Mouse (Mus musculus) CH12.LX (cell line): ENCODE measurements around the gene Il1rl2. TPM values are rescaled to one million over a fixed set of nuclear protein-coding genes. Genes with fewer than 3 reads are reported as not detected.
A peak's percentile ranks its signal among the peaks of the same experiment; 100 is the strongest.

ENCODE experiments used
- DNase-seq: peaks from one replicate; pipeline ENCODE4 v3.0.0-alpha.2; 2013; ENCODE audit errors: extremely low read depth
- H3K27ac ChIP-seq: 2 replicates; pipeline ENCODE4 v1.5.1; 2012; ENCODE audit warnings: low read depth, mild to moderate bottlenecking, control low read depth, moderate library complexity; ENCODE audit not compliant: insufficient read depth
- H3K27me3 ChIP-seq: replicated peaks from 2 replicates; pipeline ENCODE3; 2012; ENCODE audit warnings: inconsistent platforms
- H3K36me3 ChIP-seq, 2 experiments: replicated peaks in 1 of 2; 2 replicates each; pipeline versions ENCODE3 to v1.6.1; 2012; ENCODE audit warnings: inconsistent platforms in 1 of 2, low read length in 1 of 2, mild to moderate bottlenecking in 1 of 2, mixed read lengths in 1 of 2, moderate library complexity in 1 of 2; ENCODE audit not compliant: control insufficient read depth in 1 of 2, insufficient read depth in 1 of 2
- H3K4me1 ChIP-seq, 2 experiments: 2 replicates each; pipeline ENCODE4 v1.6.1; 2012; ENCODE audit warnings: inconsistent platforms in 1 of 2, moderate library complexity in 1 of 2; ENCODE audit not compliant: insufficient read depth in 2 of 2, control insufficient read depth in 1 of 2
- H3K4me2 ChIP-seq: 2 replicates; pipeline ENCODE4 v1.6.1; 2012; ENCODE audit warnings: low read depth, mild to moderate bottlenecking, control low read depth; ENCODE audit not compliant: poor library complexity, insufficient read depth, severe bottlenecking
- H3K4me3 ChIP-seq, 3 experiments: fragments of 150-350 bp in 1 of 3; sonication (generic) in 1 of 3; replicated peaks in 1 of 3; 2 replicates each; pipeline versions ENCODE3 to v1.5.1; 2011 to 2012; ENCODE audit warnings: low read depth in 2 of 3, low read length in 2 of 3, mild to moderate bottlenecking in 2 of 3, moderate library complexity in 2 of 3, control low read depth in 1 of 3, improper control_type of control experiment in 1 of 3, inconsistent platforms in 1 of 3, mixed read lengths in 1 of 3; ENCODE audit not compliant: poor library complexity in 1 of 3
- H3K79me2 ChIP-seq: replicated peaks from 2 replicates; pipeline ENCODE4 v1.6.1; 2012; ENCODE audit warnings: mild to moderate bottlenecking, moderate library complexity; ENCODE audit not compliant: control insufficient read depth, poor library complexity, insufficient read depth, severe bottlenecking; ENCODE audit errors: extremely low read depth
- H3K9ac ChIP-seq: 2 replicates; pipeline ENCODE4 v1.6.1; 2012; ENCODE audit warnings: low read depth, mild to moderate bottlenecking, control low read depth, moderate library complexity; ENCODE audit not compliant: insufficient read depth
- H3K9me3 ChIP-seq: replicated peaks from 2 replicates; pipeline ENCODE3; 2012; ENCODE audit warnings: low read length, inconsistent platforms, mixed read lengths
- BHLHE40 ChIP-seq: IDR thresholded peaks from 2 replicates; pipeline ENCODE4 v1.6.1; 2011; ENCODE audit warnings: mild to moderate bottlenecking, low read depth, low read length, improper control_type of control experiment
- CHD1 ChIP-seq: IDR thresholded peaks from 2 replicates; pipeline ENCODE4 v1.6.1; 2012; ENCODE audit warnings: low read depth, low read length, improper control_type of control experiment, inconsistent platforms
- CHD2 ChIP-seq: IDR thresholded peaks from 2 replicates; pipeline ENCODE4 v1.6.1; 2011; ENCODE audit warnings: low read length, improper control_type of control experiment
- ELF1 ChIP-seq: IDR thresholded peaks from 2 replicates; pipeline ENCODE4 v1.6.1; 2014; ENCODE audit warnings: low read depth, mild to moderate bottlenecking, inconsistent platforms, low read length, improper control_type of control experiment
- IRF4 ChIP-seq: IDR thresholded peaks from 2 replicates; pipeline ENCODE4 v1.6.1; 2014; ENCODE audit warnings: low read depth, mild to moderate bottlenecking, inconsistent platforms, low read length, improper control_type of control experiment
- JUND ChIP-seq: conservative IDR thresholded peaks from 2 replicates; pipeline ENCODE4 v1.6.1; 2011; ENCODE audit warnings: low read depth, low read length, improper control_type of control experiment
- KAT2A ChIP-seq: IDR thresholded peaks from 2 replicates; pipeline ENCODE4 v1.6.1; 2012; ENCODE audit warnings: low read length, improper control_type of control experiment, inconsistent platforms; ENCODE audit not compliant: insufficient replicate concordance
- MAFK ChIP-seq: IDR thresholded peaks from 2 replicates; pipeline ENCODE4 v1.6.1; 2011; ENCODE audit warnings: low read length, improper control_type of control experiment; ENCODE audit not compliant: insufficient replicate concordance
- MAX ChIP-seq: IDR thresholded peaks from 2 replicates; pipeline ENCODE4 v1.6.1; 2011; ENCODE audit warnings: low read length, improper control_type of control experiment
- MAZ ChIP-seq: IDR thresholded peaks from 2 replicates; pipeline ENCODE4 v1.6.1; 2012; ENCODE audit warnings: low read depth, mild to moderate bottlenecking, inconsistent platforms, low read length, improper control_type of control experiment, moderate library complexity
- MEF2A ChIP-seq: IDR thresholded peaks from 2 replicates; pipeline ENCODE4 v1.6.1; 2014; ENCODE audit warnings: low read depth, mild to moderate bottlenecking, inconsistent platforms, low read length, improper control_type of control experiment, borderline replicate concordance
- MYC ChIP-seq: IDR thresholded peaks from 2 replicates; pipeline ENCODE4 v1.6.1; 2011; ENCODE audit warnings: low read depth, mild to moderate bottlenecking, improper control_type of control experiment, low read length
- NRF1 ChIP-seq: IDR thresholded peaks from 2 replicates; pipeline ENCODE4 v1.6.1; 2014; ENCODE audit warnings: low read depth, mild to moderate bottlenecking, inconsistent platforms, low read length, improper control_type of control experiment, moderate library complexity
- PAX5 ChIP-seq: IDR thresholded peaks from 2 replicates; pipeline ENCODE4 v1.6.1; 2012; ENCODE audit warnings: low read length, inconsistent platforms, mixed read lengths
- POLR2AphosphoS2 ChIP-seq: IDR thresholded peaks from 2 replicates; pipeline ENCODE4 v1.6.1; 2011; ENCODE audit warnings: low read depth, low read length, improper control_type of control experiment
- RAD21 ChIP-seq: IDR thresholded peaks from 2 replicates; pipeline ENCODE4 v1.6.1; 2011; ENCODE audit warnings: low read depth, mild to moderate bottlenecking, low read length, improper control_type of control experiment, moderate library complexity
- RCOR1 ChIP-seq: conservative IDR thresholded peaks from 2 replicates; pipeline ENCODE4 v1.6.1; 2012; ENCODE audit warnings: low read depth, mild to moderate bottlenecking, inconsistent platforms, low read length, improper control_type of control experiment
- SIN3A ChIP-seq: IDR thresholded peaks from 2 replicates; pipeline ENCODE4 v1.6.1; 2012; ENCODE audit warnings: low read length, improper control_type of control experiment, inconsistent platforms
- SMC3 ChIP-seq: IDR thresholded peaks from 2 replicates; pipeline ENCODE4 v1.6.1; 2011; ENCODE audit warnings: low read depth, low read length, improper control_type of control experiment
- USF2 ChIP-seq: conservative IDR thresholded peaks from 2 replicates; pipeline ENCODE4 v1.6.1; 2011; ENCODE audit warnings: low read depth, low read length, improper control_type of control experiment
- ZC3H11A ChIP-seq: IDR thresholded peaks from 2 replicates; pipeline ENCODE4 v1.6.1; 2012; ENCODE audit warnings: low read depth, mild to moderate bottlenecking, inconsistent platforms, low read length, improper control_type of control experiment
- ZKSCAN1 ChIP-seq: IDR thresholded peaks from 2 replicates; pipeline ENCODE4 v1.6.1; 2012; ENCODE audit warnings: low read depth, inconsistent platforms, low read length, improper control_type of control experiment, borderline replicate concordance
- ZMIZ1 ChIP-seq: IDR thresholded peaks from 2 replicates; pipeline ENCODE4 v1.6.1; 2012; ENCODE audit warnings: low read depth, mild to moderate bottlenecking, inconsistent platforms, low read length, improper control_type of control experiment
- ZNF384 ChIP-seq: IDR thresholded peaks from 2 replicates; pipeline ENCODE4 v1.6.1; 2012; ENCODE audit warnings: low read depth, low read length, improper control_type of control experiment, inconsistent platforms
- dilution Hi-C: fragments of 300-500 bp; cut with MboI; formaldehyde crosslinking; loops from 2 replicates; pipeline ENCODE4 v1.14.3; 2020; ENCODE audit warnings: low sequenced_read_pairs; ENCODE audit not compliant: extremely low pct_unique_long_range_greater_than_20kb, extremely low pct_ligation_motif_present
- in situ Hi-C: fragments of 300-500 bp; cut with MboI; formaldehyde crosslinking; loops from 3 replicates; pipeline ENCODE4 v1.14.3; 2019; ENCODE audit warnings: low sequenced_read_pairs, low pct_ligation_motif_present, low pct_unique_long_range_greater_than_20kb, mixed read lengths
- polyA plus RNA-seq: library from polyadenylated mRNA; unstranded; fragments of >175 nt; gene quantifications from 2 replicates; pipeline ENCODE4 v1.2.1, GENCODE M21; 2012; ENCODE audit warnings: low read depth; ENCODE audit not compliant: insufficient read length
- total RNA-seq, 2 experiments: library from RNA; depleted of rRNA; stranded (reverse); fragments of 300-350 nt in 1 of 2; fragments of >200 nt in 1 of 2; gene quantifications; 2 replicates each; pipeline ENCODE4 v1.2.3; 2012 to 2014

Il1rl2 gene
- total and polyA plus RNA-seq, 3 experiments: not detected

DNA sequence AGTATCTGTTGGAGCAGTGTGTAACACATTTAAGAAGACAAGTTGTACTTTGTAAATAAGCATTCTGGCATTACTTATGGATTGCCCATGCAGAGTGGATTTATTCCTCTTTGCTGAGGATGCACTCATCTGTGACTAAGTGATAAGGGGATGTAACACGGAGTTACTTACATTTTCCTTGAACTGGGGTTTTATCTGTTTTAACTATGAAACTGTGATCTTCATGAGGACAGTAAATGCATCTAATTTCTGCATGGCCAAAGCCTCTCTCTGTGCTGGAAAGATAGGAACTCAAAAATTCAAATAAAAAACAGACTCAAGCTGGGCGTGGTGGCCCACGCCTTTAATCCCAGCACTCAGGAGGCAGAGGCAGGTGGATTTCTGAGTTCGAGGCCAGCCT is 15.7 kb downstream of the Il1rl2 start:
- Histone ChIP-seq H3K9me3 (no peaks in the 10 kb centered on the region), H3K27me3 (no peaks in the 10 kb centered on the region), H3K4me2 (no peak overlapping the region), H3K4me3 (no peak overlapping the region), H3K27ac (no peak overlapping the region), H3K9ac (no peak overlapping the region), H3K79me2 (no peaks in the 10 kb centered on the region), H3K36me3 (no peaks in the 10 kb centered on the region), H3K4me1 (no peaks in the 10 kb centered on the region)
- dilution Hi-C loops: no loop called here
- in situ Hi-C loops: no loop called here
- no peak for TF ChIP-seq MAZ
- no peak for TF ChIP-seq CHD2
- no peak for TF ChIP-seq MEF2A
- no peak for TF ChIP-seq RCOR1
- no peak for TF ChIP-seq ZKSCAN1
- TF ChIP-seq SMC3: no peak
- TF ChIP-seq BHLHE40: no peak
- no peak for TF ChIP-seq ZC3H11A
- TF ChIP-seq MAX: no peak
- no peak for TF ChIP-seq SIN3A
- TF ChIP-seq JUND: no peak
- TF ChIP-seq MAFK: no peak
- no peak for DNase-seq

DNA sequence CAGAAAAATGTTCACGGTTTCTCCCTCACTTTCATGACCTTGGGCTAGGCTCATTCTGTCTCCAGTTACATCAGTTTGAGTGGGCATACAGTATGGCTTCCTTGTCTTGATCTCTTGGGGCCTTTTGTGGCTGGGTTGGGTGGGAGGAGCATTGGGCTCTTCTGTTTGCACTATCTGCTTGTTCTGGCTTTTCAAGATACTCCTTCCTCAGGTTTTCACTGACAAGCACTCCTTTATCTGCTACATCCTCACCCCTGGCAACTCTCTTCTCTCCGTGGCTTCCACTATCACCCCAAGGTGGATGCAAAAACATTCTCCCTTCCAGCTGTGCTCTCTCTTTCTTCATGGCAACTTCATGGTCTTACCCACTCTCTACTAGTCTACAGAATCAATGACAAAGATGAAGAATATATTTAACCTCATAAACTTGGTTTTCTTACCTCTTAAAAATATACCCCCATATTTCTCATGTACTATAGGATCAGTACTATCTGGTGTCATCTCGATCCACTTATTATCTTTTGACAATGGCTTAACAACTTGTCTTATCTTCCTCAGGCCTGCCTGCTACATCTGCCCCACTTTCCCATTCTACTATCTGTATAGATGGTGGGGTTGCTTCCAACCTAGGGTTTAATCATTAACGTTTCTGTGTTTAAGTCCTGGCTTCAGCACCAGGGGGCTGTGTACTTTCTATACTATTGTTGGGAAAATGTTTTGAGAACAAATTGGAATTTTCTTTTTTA is 27.9 kb downstream of the Il1rl2 start:
- dilution Hi-C loops: no loop called here
- TF ChIP-seq MAX (no peak), KAT2A (no peak), ZC3H11A (no peak), NRF1 (no peak), USF2 (no peak), RAD21 (no peak), PAX5 (no peak), POLR2AphosphoS2 (no peak), ZMIZ1 (no peak), ZKSCAN1 (no peak), JUND (no peak), SMC3 (no peak), CHD1 (no peak), SIN3A (no peak), IRF4 (no peak), BHLHE40 (no peak), MYC (no peak), ELF1 (no peak), ZNF384 (no peak), CHD2 (no peak)
- Histone ChIP-seq H3K27ac (no peak overlapping the region), H3K79me2 (no peaks in the 10 kb centered on the region), H3K4me3 (no peak overlapping the region), H3K36me3 (no peaks in the 10 kb centered on the region), H3K9ac (no peak overlapping the region), H3K4me1 (peaks cover 0 to 37% of the 10 kb centered on the region in 2 experiments; a peak in 2 of 4 replicates), H3K9me3 (no peaks in the 10 kb centered on the region), H3K27me3 (no peaks in the 10 kb centered on the region), H3K4me2 (0 out of 2 replicates have a peak overlapping the region, but pooled peaks have one; percentile 10)
- DNase-seq: no peak
- in situ Hi-C loops: no loop called here
